ENCODE assay signal across 28 mouse cellular contexts in genomic region chr4:58291828-58292227, GRCm38 (mm10). TPM values are rescaled to one million over a fixed set of nuclear protein-coding genes. Genes with fewer than 3 reads are reported as not detected.
"Had no signal": no experiment of that assay in that cellular context is flagged by ENCODE, and none has a peak within 500 bp of the region (broad histone marks: within the 10 kb centered on the region; RNA-seq: fewer than 3 reads in every experiment).

No protein-coding gene starts in this region.

- H3K9ac ChIP-seq: heart, embryonic 12.5 days; hindbrain, embryonic 12.5 days; hindbrain, embryonic 14.5 days; intestine, embryonic 15.5 days; kidney, embryonic 15.5 days; limb, embryonic 12.5 days had no signal

- H3K4me3 ChIP-seq: gastrocnemius, adult 2 months; heart, embryonic 10.5 days; heart, embryonic 12.5 days; hindbrain, embryonic 10.5 days; hindbrain, embryonic 12.5 days; intestine, embryonic 15.5 days; kidney, embryonic 15.5 days; left cerebral cortex, adult 2 months; limb, embryonic 10.5 days; limb, embryonic 12.5 days had no signal

- H3K27me3 ChIP-seq: heart, embryonic 12.5 days; hindbrain, embryonic 12.5 days; intestine, embryonic 15.5 days; kidney, embryonic 15.5 days; limb, embryonic 12.5 days had no signal

- H3K27ac ChIP-seq: gastrocnemius, adult 2 months; heart, embryonic 10.5 days; hindbrain, embryonic 10.5 days; hindbrain, embryonic 12.5 days; hindbrain, embryonic 14.5 days; intestine, embryonic 15.5 days; kidney, embryonic 15.5 days; kidney, postnatal 0 days; left cerebral cortex, adult 2 months; limb, embryonic 10.5 days; limb, embryonic 12.5 days had no signal

- DNase-seq: gastrocnemius, adult 2 months; gastrocnemius, postnatal 10 days; gastrocnemius, postnatal 25 days; heart, adult 18-20 months; heart, postnatal 10 days; heart, postnatal 4 days; kidney, adult 18-20 months; kidney, adult 8-10 months; kidney, postnatal 14 days; kidney, postnatal 36 days; liver had no signal

- H3K36me3 ChIP-seq: heart, embryonic 10.5 days; heart, embryonic 12.5 days; hindbrain, embryonic 10.5 days; hindbrain, embryonic 12.5 days; intestine, embryonic 15.5 days; kidney, embryonic 15.5 days; limb, embryonic 10.5 days; limb, embryonic 12.5 days had no signal

- H3K9me3 ChIP-seq: heart, embryonic 10.5 days; heart, embryonic 12.5 days; hindbrain, embryonic 10.5 days; hindbrain, embryonic 12.5 days; intestine, embryonic 15.5 days; kidney, embryonic 15.5 days; limb, embryonic 10.5 days; limb, embryonic 12.5 days had no signal

- ATAC-seq: hindbrain, embryonic 16.5 days; inflammation-experienced regulatory T-cells, adult 6 months; intestine, embryonic 15.5 days; intestine, postnatal 0 days had no signal

- H3K4me1 ChIP-seq: hindbrain, embryonic 10.5 days; hindbrain, embryonic 12.5 days; limb, embryonic 10.5 days; limb, embryonic 12.5 days had no signal

- H3K4me2 ChIP-seq: heart, embryonic 12.5 days; hindbrain, embryonic 12.5 days; hindbrain, embryonic 14.5 days; intestine, embryonic 15.5 days; kidney, embryonic 15.5 days; limb, embryonic 12.5 days; liver, embryonic 11.5 days had no signal

RNA-seq across cellular contexts. Expression of gene Musk, which starts 6.1 kb away (rescaled TPM):
- total RNA-seq: granulocyte monocyte progenitor cell, adult 5-6 weeks had no signal
- polyA plus RNA-seq: heart, embryonic 10.5 days; heart, embryonic 14.5 days; inflammation-experienced regulatory T-cells, adult 6 months; liver, embryonic 11.5 days had no signal
